Mouse (Mus musculus): ENCODE results near the gene Mansc1.
A peak's percentile ranks its signal among the peaks of the same experiment; 100 is the strongest.
"Not testable (repeated sequence)": the region's sequence is repeated elsewhere in the genome, so short reads cannot be mapped to it uniquely, and the experiment has no call there.

Gene Mansc1

GRCm38 (mm10) chr6:134631947-134632687, at the start of gene Mansc1:
Gene Mansc1, minus strand, starts transcription at chr6:134632488.
- DNase-seq (ENCODE audit: low read depth, low spot score) = no peak

GRCm38 (mm10) chr6:134679330-134679729, 47.0 kb upstream of the Mansc1 start:
- not testable (repeated sequence) for DNase-seq (ENCODE audit: low read depth, low spot score)

GRCm38 (mm10) chr6:134678037-134678436, 45.7 kb upstream of the Mansc1 start:
- no peak for DNase-seq (ENCODE audit: low read depth, low spot score)

GRCm38 (mm10) chr6:134677504-134677903, 45.2 kb upstream of the Mansc1 start:
- DNase-seq (ENCODE audit: low read depth, low spot score) = no peak

- not testable (repeated sequence) for DNase-seq (ENCODE audit: low read depth, low spot score)
Measured at GRCm38 (mm10) chr6:134673712-134674111, 41.4 kb upstream of the Mansc1 start.

- no peak for DNase-seq (ENCODE audit: low read depth, low spot score)
Measured at GRCm38 (mm10) chr6:134670881-134671411, 38.7 kb upstream of the Mansc1 start.

GRCm38 (mm10) chr6:134669179-134669865, 37.0 kb upstream of the Mansc1 start:
- no peak for DNase-seq (ENCODE audit: low read depth, low spot score)

- no peak for DNase-seq (ENCODE audit: low read depth, low spot score)
Measured at GRCm38 (mm10) chr6:134668519-134668918, 36.2 kb upstream of the Mansc1 start.

GRCm38 (mm10) chr6:134665817-134666216, 33.5 kb upstream of the Mansc1 start:
- no peak for DNase-seq (ENCODE audit: low read depth, low spot score)

- DNase-seq (ENCODE audit: low read depth, low spot score) = no peak
Measured at GRCm38 (mm10) chr6:134664573-134664972, 32.3 kb upstream of the Mansc1 start.

GRCm38 (mm10) chr6:134660714-134661406, 28.6 kb upstream of the Mansc1 start:
- no peak for DNase-seq (ENCODE audit: low read depth, low spot score)

- DNase-seq (ENCODE audit: low read depth, low spot score) = peak; percentile 57
Measured at GRCm38 (mm10) chr6:134659108-134659958, 27.0 kb upstream of the Mansc1 start.

- DNase-seq (ENCODE audit: low read depth, low spot score) = no peak
Measured at GRCm38 (mm10) chr6:134656527-134656926, 24.2 kb upstream of the Mansc1 start.

- DNase-seq (ENCODE audit: low read depth, low spot score) = peak; percentile 56
Measured at GRCm38 (mm10) chr6:134648356-134648755, 16.1 kb upstream of the Mansc1 start.

- no peak for DNase-seq (ENCODE audit: low read depth, low spot score)
Measured at GRCm38 (mm10) chr6:134647621-134648020, 15.3 kb upstream of the Mansc1 start.

GRCm38 (mm10) chr6:134646835-134647234, 14.5 kb upstream of the Mansc1 start:
- DNase-seq (ENCODE audit: low read depth, low spot score) = no peak

- no peak for DNase-seq (ENCODE audit: low read depth, low spot score)
Measured at GRCm38 (mm10) chr6:134643296-134643695, 11.0 kb upstream of the Mansc1 start.

GRCm38 (mm10) chr6:134641738-134642446, 9.6 kb upstream of the Mansc1 start:
- no peak for DNase-seq (ENCODE audit: low read depth, low spot score)

- DNase-seq (ENCODE audit: low read depth, low spot score) = peak; percentile 85
Measured at GRCm38 (mm10) chr6:134640485-134641475, 8.5 kb upstream of the Mansc1 start.
